Mouse (Mus musculus) forebrain, postnatal 0 days (tissue): ENCODE results near the gene Cflar. TPM values are rescaled to one million over a fixed set of nuclear protein-coding genes. Genes with fewer than 3 reads are reported as not detected.
"Not testable (repeated sequence)": the region's sequence is repeated elsewhere in the genome, so short reads cannot be mapped to it uniquely, and the experiment has no call there.

Experiments used
- ATAC-seq: fragments of 200-750 bp; cut with Nextera tagmentation; 2 replicates; pipeline ENCODE4 v1.8.0; 2017; ENCODE audit warnings: mild to moderate bottlenecking, moderate library complexity
- DNase-seq: peaks from one replicate; pipeline ENCODE4 v3.0.0-alpha.2; 2015
- H3K27ac ChIP-seq: fragments of 300-500 bp; sonication (generic); 2 replicates; pipeline ENCODE4 v1.5.1; 2014; ENCODE audit warnings: low read depth, mild to moderate bottlenecking, antibody characterized with exemption, low read length, moderate library complexity, mixed read lengths
- H3K27me3 ChIP-seq: fragments of 300-500 bp; sonication (generic); 2 replicates; pipeline ENCODE4 v1.6.1; 2014; ENCODE audit warnings: mild to moderate bottlenecking, low read length, mixed read lengths; ENCODE audit not compliant: insufficient read depth
- H3K36me3 ChIP-seq: fragments of 300-500 bp; sonication (generic); 2 replicates; pipeline ENCODE4 v1.6.1; 2014; ENCODE audit warnings: mild to moderate bottlenecking, moderate library complexity; ENCODE audit not compliant: insufficient read depth
- H3K4me1 ChIP-seq: fragments of 300-500 bp; sonication (generic); 2 replicates; pipeline ENCODE4 v1.6.1; 2014; ENCODE audit warnings: antibody characterized with exemption; ENCODE audit not compliant: insufficient read depth
- H3K4me2 ChIP-seq: fragments of 300-500 bp; sonication (generic); 2 replicates; pipeline ENCODE4 v1.6.1; 2014; ENCODE audit warnings: low read depth, mild to moderate bottlenecking, moderate library complexity
- H3K4me3 ChIP-seq: fragments of 300-500 bp; sonication (generic); 2 replicates; pipeline ENCODE4 v1.5.1; 2014; ENCODE audit warnings: low read depth, low read length, mixed read lengths
- H3K9ac ChIP-seq: fragments of 300-500 bp; sonication (generic); 2 replicates; pipeline ENCODE4 v1.6.1; 2014; ENCODE audit warnings: mild to moderate bottlenecking
- H3K9me3 ChIP-seq: fragments of 300-500 bp; sonication (generic); 2 replicates; pipeline ENCODE4 v1.6.1; 2016; ENCODE audit warnings: low read length
- CTCF ChIP-seq: sonication (generic); IDR thresholded peaks from 2 replicates; pipeline ENCODE4 v1.5.1; 2016; ENCODE audit warnings: antibody characterized with exemption, control low read depth, low read depth
- WGBS: fragments of 180-500 bp; shearing (Covaris S2); extraction: QIAGEN DNeasy Blood & Tissue Kit; methylation state at CpG from one replicate; pipeline ENCODE4 v1.1.7; 2014; 5-methylcytosine and 5-hydroxymethylcytosine counted together
- polyA plus RNA-seq: library from polyadenylated mRNA; unstranded; fragments of >200 nt; fragmentation: Nextera tagmentation; extraction: Ambion mirVana; gene quantifications from 2 replicates; pipeline ENCODE4 v1.2.1, GENCODE M21; 2015
- total RNA-seq: library from RNA; depleted of rRNA; stranded (reverse); fragments of >200 nt; gene quantifications from 2 replicates; pipeline ENCODE4 v1.2.3, GENCODE M21; 2014

Cflar gene
- total and polyA plus RNA-seq, 2 experiments from 2014 or later: 20.2 to 35.4 TPM

GRCm38 (mm10) chr1:58697607-58698006 lies 13.7 kb upstream of the Cflar start:
- not testable (repeated sequence) for H3K36me3 ChIP-seq, H3K27ac ChIP-seq, H3K27me3 ChIP-seq, H3K4me1 ChIP-seq, H3K9me3 ChIP-seq, H3K9ac ChIP-seq, H3K4me3 ChIP-seq, H3K4me2 ChIP-seq
- peak; percentile 87 for ATAC-seq
- TF ChIP-seq CTCF: peak; percentile 67
- WGBS: 59% methylated on average over 1 of the region's 1 CpGs
- peak; percentile 60 for DNase-seq

GRCm38 (mm10) chr1:58698781-58699180 lies 12.5 kb upstream of the Cflar start:
- H3K27ac ChIP-seq: no peak overlapping the region
- H3K9ac ChIP-seq: no peak overlapping the region
- H3K4me3 ChIP-seq: no peak overlapping the region
- no peaks in the 10 kb centered on the region for H3K9me3 ChIP-seq
- H3K36me3 ChIP-seq: no peaks in the 10 kb centered on the region
- ATAC-seq: no peak
- H3K4me1 ChIP-seq: no peaks in the 10 kb centered on the region
- TF ChIP-seq CTCF: no peak
- no peaks in the 10 kb centered on the region for H3K27me3 ChIP-seq
- no peak for DNase-seq
- H3K4me2 ChIP-seq: no peak overlapping the region
- 84% methylated on average over 4 of the region's 4 CpGs for WGBS

- WGBS: 62% methylated on average over 3 of the region's 3 CpGs
Observed at GRCm38 (mm10) chr1:58699988-58700387, 11.3 kb upstream of the Cflar start.

GRCm38 (mm10) chr1:58700580-58701162 lies 10.6 kb upstream of the Cflar start:
- H3K36me3 ChIP-seq, H3K4me1 ChIP-seq, H3K9me3 ChIP-seq, ATAC-seq, H3K4me2 ChIP-seq, H3K4me3 ChIP-seq, H3K27ac ChIP-seq, H3K27me3 ChIP-seq, H3K9ac ChIP-seq, DNase-seq: not testable (repeated sequence)
- 85% methylated on average over 4 of the region's 5 CpGs for WGBS

More at GRCm38 (mm10) chr1:58699988-58700387, 11.3 kb upstream of the Cflar start:
- Histone ChIP-seq H3K4me3 (no peak overlapping the region), H3K9ac (no peak overlapping the region), H3K27ac (no peak overlapping the region), H3K27me3 (no peaks in the 10 kb centered on the region), H3K4me2 (no peak overlapping the region), H3K36me3 (no peaks in the 10 kb centered on the region), H3K9me3 (no peaks in the 10 kb centered on the region), H3K4me1 (no peaks in the 10 kb centered on the region)
- DNase-seq (no peak), ATAC-seq (no peak)
- no peak for TF ChIP-seq CTCF

GRCm38 (mm10) chr1:58710043-58710442 lies 1.3 kb upstream of the Cflar start:
- not testable (repeated sequence) for H3K4me1 ChIP-seq

GRCm38 (mm10) chr1:58710711-58711364 lies 470 bp upstream of the Cflar start:
- no peaks in the 10 kb centered on the region for H3K27me3 ChIP-seq
- H3K4me1 ChIP-seq: peaks cover 5% of the 10 kb centered on the region; the same call in 1 of the 2 replicates
- WGBS: 48% methylated on average over 10 of the region's 10 CpGs
- peak overlapping the region; percentile 83 for H3K27ac ChIP-seq
- no peaks in the 10 kb centered on the region for H3K9me3 ChIP-seq
- ATAC-seq: peak; percentile 51
- H3K4me3 ChIP-seq: peak overlapping the region; percentile 59
- peak overlapping the region; percentile 82 for H3K9ac ChIP-seq
- H3K36me3 ChIP-seq: no peaks in the 10 kb centered on the region
- no peak for TF ChIP-seq CTCF
- DNase-seq: no peak
- H3K4me2 ChIP-seq: peak overlapping the region; percentile 84

More at GRCm38 (mm10) chr1:58710043-58710442, 1.3 kb upstream of the Cflar start:
- not testable (repeated sequence) for DNase-seq, H3K4me3 ChIP-seq, H3K36me3 ChIP-seq, H3K4me2 ChIP-seq, ATAC-seq, H3K9ac ChIP-seq, H3K27ac ChIP-seq, H3K9me3 ChIP-seq, H3K27me3 ChIP-seq
- WGBS: 94% methylated on average over 1 of the region's 1 CpGs
